Mouse (Mus musculus) frontal cortex, adult (tissue): Measurements from ENCODE around the gene Olfr658.

Source experiments
- ATAC-seq: cut with Nextera tagmentation; 2 replicates; pipeline ENCODE4 v1.9.2; 2017; ENCODE audit warnings: mild to moderate bottlenecking, moderate library complexity, mixed read lengths; ENCODE audit not compliant: low TSS enrichment

Olfr658 gene

GRCm38 (mm10) chr7:104646841-104647482 lies at the start of gene Olfr658:
Gene Olfr658 (minus strand): TSS chr7:104647305.
- peak; percentile 72; the same call in 1 of the 2 replicates for ATAC-seq

GRCm38 (mm10) chr7:104686201-104686600 lies 39.1 kb upstream of the Olfr658 start, which contains the start of gene Olfr661:
Gene Olfr661 (plus strand): TSS chr7:104686501.
- no peak for ATAC-seq

DNA sequence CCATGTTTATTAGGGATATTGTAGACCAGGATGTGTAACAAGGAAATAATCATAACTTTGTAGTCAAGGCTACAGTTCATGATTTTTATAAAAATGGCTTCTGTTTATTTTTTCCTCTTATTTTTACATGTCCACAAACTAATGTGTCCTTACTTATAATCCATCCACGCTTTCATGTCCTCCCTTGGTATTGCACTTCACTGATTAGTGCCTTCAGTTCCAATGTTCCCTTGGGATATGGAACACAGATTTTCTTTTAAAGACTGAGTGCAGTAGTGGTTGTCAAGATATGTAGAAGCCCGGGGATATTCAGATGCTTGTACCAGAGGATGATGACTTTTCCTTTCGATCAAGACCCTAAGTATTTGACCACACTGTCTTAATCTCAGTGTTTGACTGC lies 19.3 kb upstream of the Olfr658 start, which contains the start of gene Olfr659:
Gene Olfr659 (plus strand): TSS at position 301 of the 400 bp plus-strand sequence.
- ATAC-seq: no peak

GRCm38 (mm10) chr7:104624494-104624893 lies 22.6 kb downstream of the Olfr658 start, which contains the start of gene Olfr657:
Gene Olfr657 (plus strand): TSS chr7:104624794.
- no peak for ATAC-seq

GRCm38 (mm10) chr7:104613655-104614054 lies 33.5 kb downstream of the Olfr658 start, which contains the start of gene Olfr656:
Gene Olfr656 (plus strand): TSS chr7:104613955.
- no peak for ATAC-seq

GRCm38 (mm10) chr7:104604727-104605126 lies 42.4 kb downstream of the Olfr658 start:
- no peak for ATAC-seq

- no peak for ATAC-seq
Observed at GRCm38 (mm10) chr7:104603173-104603572, 43.9 kb downstream of the Olfr658 start.

GRCm38 (mm10) chr7:104601679-104602078 lies 45.4 kb downstream of the Olfr658 start, which contains the start of gene Olfr655:
Gene Olfr655 (minus strand): TSS chr7:104601779.
- no peak for ATAC-seq
